Mouse (Mus musculus) spleen, adult 2 months (tissue): Measurements from ENCODE around the gene Sstr3.

Source experiments
- CTCF ChIP-seq: fragments of 200-500 bp; IDR thresholded peaks from 2 replicates; pipeline ENCODE4 v1.5.1; 2011; ENCODE audit warnings: mild to moderate bottlenecking, inconsistent platforms; ENCODE audit not compliant: insufficient read depth, insufficient read length, insufficient replicate concordance; ENCODE audit errors: extremely low read depth
- POLR2A ChIP-seq: fragments of 200-500 bp; IDR thresholded peaks from 2 replicates; pipeline ENCODE4 v1.6.1; 2011; ENCODE audit warnings: low read depth, low read length, inconsistent platforms

DNA sequence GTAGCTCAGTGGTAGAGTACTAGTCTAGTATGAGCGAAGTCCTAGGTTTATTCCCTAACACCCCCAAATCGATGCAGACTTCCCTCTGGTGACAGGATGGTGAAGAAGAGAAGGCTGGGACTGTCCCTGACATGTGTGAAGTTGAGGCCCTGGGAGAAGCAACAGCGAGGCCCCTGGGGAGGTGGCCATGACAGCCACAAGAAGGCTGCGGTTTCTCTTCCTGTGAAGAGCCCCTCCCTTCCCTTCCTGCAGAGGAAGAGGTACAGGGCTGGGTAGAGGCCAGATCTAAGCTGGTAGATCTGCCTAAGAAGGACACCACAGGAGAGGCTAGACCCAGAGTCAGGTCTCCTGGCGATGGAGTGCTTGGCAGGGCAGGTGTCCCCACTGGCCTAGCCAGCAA is 19.5 kb upstream of the Sstr3 start:
- TF ChIP-seq POLR2A = no peak
- no peak for TF ChIP-seq CTCF
